Mouse (Mus musculus) kidney, embryonic 15.5 days (tissue): ENCODE results near the gene Tlr2. TPM values are rescaled to one million over a fixed set of nuclear protein-coding genes. Genes with fewer than 3 reads are reported as not detected.

Experiments
- ATAC-seq: fragments of 200-750 bp; cut with Nextera tagmentation; replicated peaks from 2 replicates; pipeline ENCODE4 v1.8.0; 2017; ENCODE audit warnings: moderate TSS enrichment; ENCODE audit not compliant: low FRiP score
- H3K27ac ChIP-seq: fragments of 300-500 bp; sonication (generic); 2 replicates; pipeline ENCODE4 v1.5.1; 2015; ENCODE audit warnings: mild to moderate bottlenecking, inconsistent platforms
- H3K27me3 ChIP-seq: fragments of 300-500 bp; sonication (generic); 2 replicates; pipeline ENCODE4 v1.6.1; 2015; ENCODE audit warnings: inconsistent platforms
- H3K36me3 ChIP-seq: fragments of 300-500 bp; sonication (generic); 2 replicates; pipeline ENCODE4 v1.6.1; 2015; ENCODE audit warnings: inconsistent platforms
- H3K4me1 ChIP-seq: fragments of 300-500 bp; sonication (generic); 2 replicates; pipeline ENCODE4 v1.6.1; 2015; ENCODE audit warnings: inconsistent platforms
- H3K4me2 ChIP-seq: fragments of 300-500 bp; sonication (generic); 2 replicates; pipeline ENCODE4 v1.6.1; 2015; ENCODE audit warnings: moderate library complexity, mild to moderate bottlenecking, inconsistent platforms
- H3K4me3 ChIP-seq: fragments of 300-500 bp; sonication (generic); replicated peaks from 2 replicates; pipeline ENCODE4 v1.5.1; 2015; ENCODE audit warnings: mild to moderate bottlenecking, inconsistent platforms
- H3K9ac ChIP-seq: fragments of 300-500 bp; sonication (generic); 2 replicates; pipeline ENCODE4 v1.6.1; 2015; ENCODE audit warnings: mild to moderate bottlenecking, inconsistent platforms
- H3K9me3 ChIP-seq: fragments of 300-500 bp; sonication (generic); replicated peaks from 2 replicates; pipeline ENCODE4 v1.6.1; 2016; ENCODE audit warnings: inconsistent platforms
- WGBS: fragments of 180-500 bp; shearing (Covaris S2); methylation state at CpG from one replicate; pipeline ENCODE4 v1.1.7; 2015; ENCODE audit warnings: mixed read lengths; 5-methylcytosine and 5-hydroxymethylcytosine counted together
- polyA plus RNA-seq: library from polyadenylated mRNA; unstranded; fragments of >200 nt; fragmentation: Nextera tagmentation; extraction: Ambion mirVana; gene quantifications from 2 replicates; pipeline ENCODE4 v1.2.1, GENCODE M21; 2015

Gene Tlr2
- polyA plus RNA-seq, 1 experiment from 2014 or later: 3.5 TPM

DNA sequence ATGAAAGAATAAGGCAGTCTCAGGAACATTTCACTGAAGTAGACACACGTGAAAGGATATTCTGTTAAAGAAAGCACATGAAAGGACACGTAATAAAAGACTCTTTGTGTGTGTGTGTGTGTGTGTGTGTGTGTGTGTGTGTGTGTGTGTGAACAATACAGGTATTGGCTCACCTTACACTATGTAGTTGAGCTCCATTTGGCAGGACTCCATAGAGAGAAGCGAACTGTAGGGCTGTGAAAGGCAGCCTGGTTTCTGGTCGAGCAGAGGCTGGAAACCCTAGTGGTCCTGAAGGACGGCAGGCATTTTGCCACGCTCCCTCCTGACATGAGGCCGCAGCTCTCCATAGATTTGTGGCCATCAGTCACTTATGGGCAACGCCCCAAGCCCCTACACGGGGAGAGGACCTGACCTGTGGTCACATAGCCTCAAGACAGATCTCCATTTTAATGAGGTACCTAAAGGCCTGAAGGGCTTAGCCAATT lies 22.5 kb upstream of the Tlr2 start:
- Histone ChIP-seq H3K27me3 (no peaks in the 10 kb centered on the region), H3K4me3 (no peak overlapping the region), H3K9ac (no peak overlapping the region), H3K4me1 (no peaks in the 10 kb centered on the region), H3K27ac (no peak overlapping the region), H3K4me2 (no peak overlapping the region), H3K36me3 (no peaks in the 10 kb centered on the region), H3K9me3 (no peaks in the 10 kb centered on the region)
- ATAC-seq: no peak
- 75% methylated on average over 9 of the region's 9 CpGs for WGBS

DNA sequence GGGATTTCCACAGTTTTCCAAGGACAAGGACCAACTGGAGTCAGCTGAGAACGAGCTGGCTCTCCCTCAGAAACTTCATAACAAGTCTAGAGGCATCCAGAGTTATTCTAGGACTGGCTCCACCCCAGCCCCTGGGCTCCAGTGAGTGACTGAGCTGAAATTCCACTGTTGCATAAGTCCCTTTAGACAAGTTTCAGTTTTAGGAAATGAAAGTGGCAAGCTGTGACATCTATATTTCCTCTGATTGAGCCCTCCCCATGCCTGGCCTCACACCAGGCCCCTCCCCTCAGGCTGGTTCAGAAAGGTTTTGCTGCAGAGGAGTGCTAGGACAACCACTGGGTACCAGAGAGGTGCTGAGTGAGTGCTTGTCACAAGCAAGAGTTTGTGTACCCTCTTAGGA lies 21.4 kb upstream of the Tlr2 start:
- Histone ChIP-seq H3K4me3 (no peak overlapping the region), H3K9me3 (no peaks in the 10 kb centered on the region), H3K27me3 (no peaks in the 10 kb centered on the region), H3K27ac (no peak overlapping the region), H3K4me2 (no peak overlapping the region), H3K36me3 (no peaks in the 10 kb centered on the region), H3K4me1 (no peaks in the 10 kb centered on the region), H3K9ac (no peak overlapping the region)
- no peak; the same call in 1 of the 2 replicates for ATAC-seq
- 35% methylated on average over 1 of the region's 1 CpGs for WGBS

DNA sequence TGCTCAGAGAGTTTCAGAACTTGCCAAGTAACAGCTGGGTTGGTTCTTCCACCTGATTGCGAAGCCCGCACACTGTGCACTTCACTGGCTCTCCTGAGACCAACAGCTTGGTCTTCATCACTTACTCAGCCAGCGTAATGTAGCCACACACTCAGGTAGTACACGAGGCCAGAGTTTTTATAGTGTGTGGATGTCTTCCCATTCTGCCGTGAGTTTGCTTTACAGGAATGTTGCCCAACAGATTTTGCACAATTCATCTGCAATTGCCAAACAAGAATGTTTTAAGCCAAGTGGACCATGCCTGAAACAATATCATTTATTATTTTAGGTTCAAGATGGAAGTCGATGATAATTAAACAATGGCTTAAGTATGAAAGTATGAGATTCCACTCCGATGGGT lies 18.0 kb upstream of the Tlr2 start:
- H3K4me2 ChIP-seq: no peak overlapping the region

DNA sequence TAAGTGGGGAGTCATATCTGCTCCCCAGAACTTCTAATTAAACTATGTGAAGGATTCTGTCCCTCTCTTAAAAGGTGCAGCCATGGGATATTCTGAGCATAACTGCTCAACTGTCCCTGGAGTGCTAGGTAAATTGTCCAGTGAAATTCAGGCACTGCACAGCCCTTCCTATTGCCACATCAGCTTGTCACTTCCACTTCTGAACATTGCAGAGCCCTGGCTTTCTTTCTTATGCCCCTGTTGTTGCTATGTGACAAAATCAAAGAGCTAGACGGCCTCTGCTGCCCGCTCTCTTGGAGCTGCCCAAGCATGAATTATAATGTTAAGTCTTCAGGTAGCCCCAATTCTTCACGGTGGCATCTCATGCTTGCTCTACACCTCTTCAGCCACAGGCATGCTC lies 17.5 kb upstream of the Tlr2 start:
- H3K27ac ChIP-seq: no peak overlapping the region
- H3K9ac ChIP-seq: no peak overlapping the region
- H3K9me3 ChIP-seq: no peaks in the 10 kb centered on the region
- 68% methylated on average over 3 of the region's 3 CpGs for whole genome bisulfite sequencing
- ATAC-seq: no peak
- no peaks in the 10 kb centered on the region for H3K4me1 ChIP-seq
- H3K27me3 ChIP-seq: no peaks in the 10 kb centered on the region
- H3K4me3 ChIP-seq: no peak overlapping the region
- H3K4me2 ChIP-seq: no peak overlapping the region
- H3K36me3 ChIP-seq: no peaks in the 10 kb centered on the region

More for the DNA sequence above, 18.0 kb upstream of the Tlr2 start:
- no peak for ATAC-seq
- no peaks in the 10 kb centered on the region for H3K9me3 ChIP-seq
- no peaks in the 10 kb centered on the region for H3K36me3 ChIP-seq
- H3K27me3 ChIP-seq: no peaks in the 10 kb centered on the region
- no peak overlapping the region for H3K27ac ChIP-seq
- no peaks in the 10 kb centered on the region for H3K4me1 ChIP-seq
- 91% methylated on average over 7 of the region's 7 CpGs for WGBS
- H3K9ac ChIP-seq: no peak overlapping the region
- no peak overlapping the region for H3K4me3 ChIP-seq

DNA sequence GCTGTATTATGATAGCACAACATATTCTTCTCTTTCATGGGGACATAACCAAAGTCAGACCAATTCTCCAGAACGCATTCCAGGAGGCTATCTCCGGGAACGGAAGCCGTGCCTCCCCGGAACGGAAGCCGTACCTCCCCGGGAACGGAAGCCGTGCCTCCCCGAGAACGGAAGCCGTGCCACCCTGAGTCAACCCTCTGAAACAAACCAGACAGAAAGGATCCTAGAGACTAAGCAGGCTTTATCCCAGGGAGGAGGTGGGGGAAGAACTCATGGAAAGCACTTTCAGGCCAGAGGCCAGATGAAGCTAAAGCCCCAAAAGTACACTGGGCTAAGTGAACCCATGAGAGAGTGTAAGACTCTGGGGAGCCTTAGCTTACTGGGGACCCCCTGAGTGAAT lies 16.1 kb upstream of the Tlr2 start:
- Histone ChIP-seq H3K4me1 (no peaks in the 10 kb centered on the region), H3K27me3 (no peaks in the 10 kb centered on the region), H3K27ac (no peak overlapping the region), H3K4me2 (no peak overlapping the region), H3K4me3 (no peak overlapping the region), H3K36me3 (no peaks in the 10 kb centered on the region), H3K9me3 (no peaks in the 10 kb centered on the region), H3K9ac (no peak overlapping the region)
- 92% methylated on average over 13 of the region's 13 CpGs for WGBS
- no peak for ATAC-seq

DNA sequence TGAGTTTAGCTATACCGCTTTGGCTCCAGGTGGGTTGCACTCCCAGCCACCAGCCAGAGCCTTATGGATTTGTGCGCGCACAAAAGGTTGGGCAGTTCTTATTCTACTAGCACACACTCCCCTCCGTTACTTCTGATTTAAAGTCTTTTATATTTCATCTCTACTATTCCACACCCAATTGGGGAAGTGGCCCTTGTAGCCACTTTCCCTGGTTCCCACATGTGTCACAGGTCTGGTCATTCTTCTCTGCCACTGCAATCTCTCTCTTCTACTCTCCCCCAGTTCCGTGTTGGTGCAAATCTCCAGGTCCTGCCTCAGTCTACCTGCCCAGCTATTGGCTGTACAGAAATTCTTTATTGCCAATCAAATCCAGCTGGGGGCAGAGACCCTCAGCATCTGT lies 14.1 kb upstream of the Tlr2 start:
- H3K36me3 ChIP-seq: no peaks in the 10 kb centered on the region
- no peak overlapping the region for H3K27ac ChIP-seq
- H3K9ac ChIP-seq: no peak overlapping the region
- no peak overlapping the region for H3K4me2 ChIP-seq
- H3K27me3 ChIP-seq: no peaks in the 10 kb centered on the region
- no peak overlapping the region for H3K4me3 ChIP-seq
- ATAC-seq: no peak
- no peaks in the 10 kb centered on the region for H3K9me3 ChIP-seq
- H3K4me1 ChIP-seq: no peaks in the 10 kb centered on the region
- 93% methylated on average over 5 of the region's 5 CpGs for WGBS

DNA sequence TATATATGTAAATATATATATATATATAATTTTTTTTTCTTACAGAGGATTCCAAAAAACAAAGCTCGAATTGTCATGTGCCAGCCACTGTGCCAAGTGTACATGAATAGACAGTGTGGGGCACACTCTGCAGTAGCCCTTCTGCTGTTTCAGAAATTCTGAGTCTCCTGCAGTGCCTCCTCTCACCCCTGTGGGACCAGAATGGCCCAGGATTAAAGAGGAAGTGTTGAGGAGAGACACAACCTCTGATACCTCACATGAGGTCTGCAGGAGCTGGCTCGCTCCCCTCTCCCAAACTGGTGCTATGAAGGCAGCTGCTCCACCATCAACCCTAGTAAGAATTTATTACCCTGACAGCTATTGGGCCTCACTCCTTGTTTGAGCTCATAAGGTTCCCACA lies 7.8 kb upstream of the Tlr2 start:
- Histone ChIP-seq H3K4me1 (no peaks in the 10 kb centered on the region), H3K9me3 (no peaks in the 10 kb centered on the region), H3K27me3 (no peaks in the 10 kb centered on the region), H3K4me2 (no peak overlapping the region), H3K27ac (no peak overlapping the region), H3K9ac (no peak overlapping the region), H3K4me3 (no peak overlapping the region), H3K36me3 (no peaks in the 10 kb centered on the region)
- 76% methylated on average over 2 of the region's 2 CpGs for WGBS
- ATAC-seq: no peak

DNA sequence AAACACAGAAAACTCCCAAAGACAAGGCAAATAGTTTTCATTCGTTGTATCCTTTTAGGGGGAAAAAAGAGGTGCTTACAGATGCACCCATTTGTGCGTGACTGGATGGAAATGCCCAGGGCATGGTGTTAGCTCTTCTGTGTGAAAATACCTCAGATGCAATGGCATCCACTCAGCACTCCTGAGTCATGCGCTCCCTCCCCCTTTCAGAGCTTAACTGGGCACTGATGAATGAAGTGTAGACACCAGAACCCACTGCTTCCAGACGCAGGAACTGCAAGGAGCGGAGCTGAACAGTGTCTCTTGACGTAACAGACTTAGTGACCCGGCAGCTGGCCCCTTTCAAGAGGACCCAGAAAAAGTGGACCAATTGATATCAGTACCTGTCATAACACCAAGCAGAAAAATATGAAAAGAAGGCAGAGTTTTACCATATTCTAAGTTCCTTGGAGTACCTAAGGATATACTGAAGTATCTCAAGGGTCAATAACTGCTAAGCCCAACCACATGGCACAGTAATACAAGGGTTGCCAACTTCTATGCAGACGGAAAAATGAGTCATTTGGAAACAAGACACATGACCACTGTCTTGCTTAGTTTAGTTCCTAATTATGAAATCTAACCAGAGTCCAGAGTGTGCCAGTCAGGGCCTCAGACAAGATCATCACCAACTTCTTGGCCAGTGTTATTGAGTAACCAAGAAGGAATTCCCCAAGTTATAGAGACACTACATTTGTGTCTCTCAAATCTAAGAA lies 3.4 kb upstream of the Tlr2 start:
- WGBS: 71% methylated on average over 8 of the region's 8 CpGs
- no peak for ATAC-seq

DNA sequence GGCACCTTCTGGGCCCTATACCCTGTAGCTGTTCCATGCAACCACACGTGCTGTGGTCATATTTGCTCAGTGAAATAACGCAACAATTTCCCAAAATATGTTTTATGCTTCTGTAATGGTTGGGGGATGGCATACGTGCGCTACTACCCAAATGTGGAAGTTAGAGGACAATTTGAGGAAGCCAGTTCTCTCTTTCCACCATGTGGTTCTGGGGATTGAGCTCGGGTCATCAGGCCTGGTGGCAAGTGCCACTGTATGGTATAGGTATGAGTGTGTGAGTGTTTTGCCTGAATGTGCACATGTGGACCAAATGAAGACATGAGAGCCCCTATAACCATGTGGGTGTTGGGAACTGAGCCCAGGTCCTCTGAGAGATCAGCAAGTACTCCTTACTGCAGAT lies 2.1 kb downstream of the Tlr2 start:
- Histone ChIP-seq H3K27me3 (peaks cover 6% of the 10 kb centered on the region; the same call in 1 of the 2 replicates), H3K4me3 (no peak overlapping the region), H3K4me1 (peaks cover 8% of the 10 kb centered on the region; the same call in 1 of the 2 replicates), H3K4me2 (no peak overlapping the region), H3K9me3 (no peaks in the 10 kb centered on the region), H3K36me3 (no peaks in the 10 kb centered on the region), H3K9ac (no peak overlapping the region), H3K27ac (no peak overlapping the region)
- ATAC-seq: no peak
- 92% methylated on average over 5 of the region's 5 CpGs for WGBS

More for the DNA sequence above, 3.4 kb upstream of the Tlr2 start:
- H3K4me2 ChIP-seq: no peak overlapping the region
- H3K27me3 ChIP-seq: peaks cover 6% of the 10 kb centered on the region; the same call in 1 of the 2 replicates
- H3K27ac ChIP-seq: no peak overlapping the region
- H3K4me1 ChIP-seq: peaks cover 8% of the 10 kb centered on the region; the same call in 1 of the 2 replicates
- no peaks in the 10 kb centered on the region for H3K9me3 ChIP-seq
- H3K4me3 ChIP-seq: no peak overlapping the region
- H3K36me3 ChIP-seq: no peaks in the 10 kb centered on the region
- no peak overlapping the region for H3K9ac ChIP-seq

DNA sequence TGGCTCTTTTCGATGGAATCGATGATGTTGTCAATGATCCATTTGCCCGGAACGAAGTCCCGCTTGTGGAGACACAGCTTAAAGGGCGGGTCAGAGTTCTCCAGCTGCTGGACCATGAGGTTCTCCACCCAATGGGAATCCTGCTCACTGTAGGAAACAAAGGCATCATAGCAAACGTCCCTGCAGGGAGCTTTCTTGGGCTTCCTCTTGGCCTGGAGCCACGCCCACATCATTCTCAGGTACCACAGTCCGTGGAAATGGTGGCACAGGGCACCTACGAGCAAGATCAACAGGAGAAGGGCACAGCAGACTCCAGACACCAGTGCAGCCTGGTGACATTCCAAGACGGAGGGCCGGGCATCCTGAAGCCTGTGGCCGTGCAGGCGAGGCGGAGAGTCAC lies 4.9 kb downstream of the Tlr2 start:
- Histone ChIP-seq H3K9me3 (no peaks in the 10 kb centered on the region), H3K27me3 (no peaks in the 10 kb centered on the region), H3K9ac (no peak overlapping the region), H3K36me3 (no peaks in the 10 kb centered on the region), H3K27ac (no peak overlapping the region), H3K4me3 (no peak overlapping the region), H3K4me2 (no peak overlapping the region), H3K4me1 (peaks cover 7% of the 10 kb centered on the region; the same call in 1 of the 2 replicates)
- WGBS: 85% methylated on average over 15 of the region's 15 CpGs
- ATAC-seq: no peak

DNA sequence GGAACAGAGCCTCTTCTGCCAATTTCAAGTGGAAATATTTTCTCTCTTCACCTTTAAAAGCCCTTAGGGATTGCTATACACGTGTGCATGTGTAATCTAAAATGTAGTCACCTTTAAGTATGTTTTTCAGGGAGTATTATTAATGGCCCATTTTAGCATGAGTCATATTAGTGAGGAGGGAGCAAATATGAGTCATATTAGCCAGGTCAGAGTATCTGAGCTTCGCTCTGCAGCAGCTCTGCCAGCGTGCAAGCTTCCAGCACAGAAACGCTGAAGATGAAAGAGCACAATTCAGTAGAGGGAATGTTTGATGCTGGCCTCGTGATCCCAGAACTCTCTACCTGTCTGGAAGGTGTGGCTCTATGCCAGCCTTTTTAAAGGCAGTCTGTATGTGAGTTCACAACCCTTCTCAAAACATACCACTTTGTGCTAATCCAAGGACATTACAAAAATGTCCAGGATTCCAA lies 13.4 kb downstream of the Tlr2 start:
- Histone ChIP-seq H3K27ac (no peak overlapping the region), H3K4me2 (no peak overlapping the region), H3K9me3 (no peaks in the 10 kb centered on the region), H3K4me3 (no peak overlapping the region), H3K4me1 (peaks cover 3% of the 10 kb centered on the region; the same call in 1 of the 2 replicates), H3K36me3 (no peaks in the 10 kb centered on the region), H3K9ac (no peak overlapping the region), H3K27me3 (no peaks in the 10 kb centered on the region)
- no peak for ATAC-seq
- WGBS: 48% methylated on average over 5 of the region's 5 CpGs

DNA sequence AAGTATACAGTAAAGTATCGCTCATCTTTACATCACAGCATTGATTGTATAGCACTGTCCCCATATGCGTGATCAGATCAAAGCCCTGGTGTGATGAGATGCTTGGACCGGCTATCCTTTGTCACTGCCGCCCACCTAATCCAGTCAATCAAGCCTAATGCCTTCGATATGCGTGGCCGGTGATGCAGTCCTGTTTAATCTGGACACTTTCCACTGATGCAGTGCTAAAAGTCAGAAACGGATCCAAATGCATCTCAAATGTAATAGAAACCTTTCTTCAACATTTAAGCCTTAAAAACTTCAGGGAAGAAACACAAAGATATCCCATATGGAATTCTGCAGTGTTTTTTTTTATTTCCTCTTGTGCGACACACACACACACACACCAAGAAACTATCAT lies 13.9 kb downstream of the Tlr2 start:
- Histone ChIP-seq H3K4me3 (no peak overlapping the region), H3K4me1 (peaks cover 3% of the 10 kb centered on the region; the same call in 1 of the 2 replicates), H3K9ac (no peak overlapping the region), H3K27ac (no peak overlapping the region), H3K4me2 (no peak overlapping the region), H3K27me3 (no peaks in the 10 kb centered on the region), H3K9me3 (no peaks in the 10 kb centered on the region), H3K36me3 (no peaks in the 10 kb centered on the region)
- no peak for ATAC-seq
- WGBS: 57% methylated on average over 9 of the region's 9 CpGs
